Mouse (Mus musculus) cerebellum, adult 2 months (tissue): Measurements from ENCODE around the gene Dcpp3.

Experiments
- CTCF ChIP-seq: fragments of 200-500 bp; IDR thresholded peaks from 2 replicates; pipeline ENCODE4 v1.5.1; 2011; ENCODE audit warnings: low read depth, mild to moderate bottlenecking, control low read depth, low read length, moderate library complexity, borderline replicate concordance; ENCODE audit not compliant: insufficient read depth
- POLR2A ChIP-seq: fragments of 200-500 bp; IDR thresholded peaks from 2 replicates; pipeline ENCODE4 v1.6.1; 2011; ENCODE audit warnings: low read length, control low read depth, borderline replicate concordance; ENCODE audit not compliant: insufficient read depth

- no peak for TF ChIP-seq CTCF
- TF ChIP-seq POLR2A = no peak
Measured at GRCm38 (mm10) chr17:23876741-23877140, 40.5 kb upstream of the Dcpp3 start.
